Mouse (Mus musculus): ENCODE measurements around the gene Gm17662.

- TF ChIP-seq USF1 (IDR thresholded peaks at IDR 0.05; ENCODE audit: low read depth): no peak
- TF ChIP-seq CEBPB (IDR thresholded peaks at IDR 0.05; ENCODE audit: low read depth): no peak
- no peak for TF ChIP-seq CTCF (IDR thresholded peaks at IDR 0.05; ENCODE audit: control insufficient read depth, insufficient read depth, insufficient read length)
- no peak for TF ChIP-seq MAX (IDR thresholded peaks at IDR 0.05)
- no peak for TF ChIP-seq MYOD1 (IDR thresholded peaks at IDR 0.05; ENCODE audit: control insufficient read depth, insufficient read length, low read depth)
These were observed 40.5 kb upstream of the Gm17662 start for GRCm38 (mm10) chr4:104816519-104817232.
